Mouse (Mus musculus) right cerebral cortex, postnatal 10 days (tissue): ENCODE data around the gene Tnfrsf8.
"Not testable (repeated sequence)": the region's sequence is repeated elsewhere in the genome, so short reads cannot be mapped to it uniquely, and the experiment has no call there.

Experiments used
- DNase-seq, 2 experiments: peaks; one replicate each; pipeline ENCODE4 v3.0.0; 2021; ENCODE audit warnings: low spot score in 2 of 2

Gene Tnfrsf8

GRCm38 (mm10) chr4:145314836-145315467 is at the start of gene Tnfrsf8:
Tnfrsf8 (minus strand) TSS chr4:145315164.
- DNase-seq, result no peak

- not testable (repeated sequence) for DNase-seq
Measured at GRCm38 (mm10) chr4:145361635-145362034, 46.7 kb upstream of the Tnfrsf8 start.

GRCm38 (mm10) chr4:145361065-145361464 is 46.1 kb upstream of the Tnfrsf8 start:
- no peak for DNase-seq

DNA sequence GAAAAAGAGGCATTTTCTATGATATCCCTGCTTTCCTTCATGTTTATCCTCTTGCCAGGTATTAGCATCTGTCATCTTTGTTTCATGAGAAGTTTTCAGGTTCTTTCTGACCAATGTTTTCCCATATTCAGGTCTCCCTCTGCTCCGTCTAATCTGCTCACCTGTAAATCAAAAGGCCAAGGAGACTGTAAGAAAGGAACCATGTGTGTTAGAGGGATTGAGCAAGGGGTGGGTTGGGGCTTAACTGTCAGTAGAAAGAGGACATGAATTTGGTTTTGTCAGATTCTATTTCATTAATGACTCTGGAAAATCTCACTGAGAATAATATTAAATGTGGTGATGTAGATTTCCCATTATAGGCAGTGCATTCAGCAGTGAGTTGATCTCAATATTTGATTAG is 45.6 kb upstream of the Tnfrsf8 start:
- no peak for DNase-seq

GRCm38 (mm10) chr4:145356234-145356633 is 41.3 kb upstream of the Tnfrsf8 start:
- DNase-seq, result no peak

GRCm38 (mm10) chr4:145353855-145354254 is 38.9 kb upstream of the Tnfrsf8 start:
- DNase-seq, result no peak

- DNase-seq, result no peak
Measured at GRCm38 (mm10) chr4:145344948-145345347, 30.0 kb upstream of the Tnfrsf8 start.

DNA sequence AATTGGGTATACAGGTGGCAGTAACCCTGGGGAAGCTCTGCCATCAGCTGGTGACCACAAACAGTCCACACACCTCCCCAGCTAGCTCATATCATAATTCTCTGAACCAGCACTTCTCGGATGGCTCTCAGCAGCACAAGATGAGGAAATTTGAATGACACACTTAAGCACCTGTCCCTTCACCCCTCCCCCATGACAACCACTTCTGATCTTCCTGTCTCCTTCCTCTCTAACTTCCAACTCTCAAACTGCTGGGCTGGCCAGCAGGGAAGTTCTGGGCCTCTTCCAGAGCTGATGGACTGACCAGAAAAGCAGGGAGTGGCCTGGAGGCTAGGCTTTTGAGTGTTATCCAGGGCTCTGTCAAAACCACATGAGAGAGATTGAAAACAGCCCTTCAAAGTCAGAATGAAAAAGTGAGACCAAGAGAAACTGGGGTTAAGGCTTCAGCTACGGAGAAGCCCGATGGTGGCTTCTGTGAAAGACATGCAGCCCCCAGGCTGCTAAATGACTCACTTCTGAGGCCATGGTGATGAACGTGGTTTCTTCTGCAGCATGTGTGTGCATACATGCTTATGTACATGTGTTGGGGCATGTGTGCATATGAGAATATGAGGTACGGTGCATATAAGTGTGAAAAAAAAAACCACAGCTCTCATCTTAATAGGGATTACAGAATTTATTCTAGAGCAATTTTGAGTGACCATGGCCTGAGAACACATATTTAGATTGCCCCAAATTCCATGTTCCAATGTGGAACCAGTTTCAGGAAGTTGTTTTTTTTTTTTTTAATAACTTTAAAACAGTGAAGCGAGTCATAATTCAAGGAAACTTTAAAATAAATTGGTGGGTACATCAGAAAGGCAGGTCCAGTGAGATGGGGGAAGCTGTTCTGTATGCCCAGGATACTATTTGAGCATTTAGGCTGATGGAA is 27.2 kb upstream of the Tnfrsf8 start:
- no peak for DNase-seq

DNA sequence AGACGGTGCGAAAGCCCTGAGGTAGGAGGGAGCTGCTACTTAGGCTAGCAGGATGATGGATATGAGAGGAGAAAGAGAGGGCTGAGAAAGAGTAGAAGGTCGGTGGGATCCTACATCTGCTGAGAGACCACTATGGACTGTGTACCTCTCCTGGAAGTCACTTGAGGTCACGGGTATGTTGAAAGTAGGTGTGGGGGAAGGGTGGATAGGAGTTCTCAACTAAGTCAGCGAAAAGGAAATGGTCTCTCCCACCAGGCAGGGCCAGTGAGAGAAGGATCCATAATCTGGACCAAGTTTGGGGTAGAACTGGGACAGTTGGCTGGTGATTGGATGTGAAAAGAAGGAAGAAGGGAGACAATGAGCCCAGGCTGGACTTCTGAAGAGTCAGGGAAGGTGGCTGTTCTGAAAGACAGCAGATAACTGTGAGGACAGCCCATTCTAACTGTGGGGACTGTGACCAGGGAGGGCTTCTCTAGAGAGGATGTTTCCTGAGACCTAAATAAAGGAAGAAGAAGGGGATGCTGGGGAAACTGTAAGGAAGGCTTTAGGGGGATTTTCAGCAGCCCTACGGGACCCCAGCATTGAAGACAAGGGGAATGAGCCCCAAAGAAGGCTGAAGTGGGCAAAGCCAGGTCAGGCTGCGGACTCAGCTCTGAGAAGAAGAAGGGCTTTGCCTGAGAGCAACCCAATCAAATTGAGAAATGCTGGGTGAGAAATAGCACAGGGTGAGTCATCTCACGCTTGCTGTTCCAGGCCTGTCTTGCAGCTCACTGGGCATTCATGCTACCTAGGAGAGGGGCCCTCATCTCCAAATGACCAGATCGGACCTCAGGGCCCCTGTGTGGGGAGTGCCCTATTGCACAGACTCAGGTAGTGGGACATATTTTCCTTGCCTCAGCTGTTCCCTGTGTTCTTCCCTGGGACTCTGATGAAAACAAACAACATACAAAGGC is 23.2 kb upstream of the Tnfrsf8 start:
- no peak for DNase-seq

- DNase-seq, result no peak
Measured at GRCm38 (mm10) chr4:145336587-145336986, 21.6 kb upstream of the Tnfrsf8 start.

- DNase-seq, result no peak
Measured at GRCm38 (mm10) chr4:145336019-145336418, 21.1 kb upstream of the Tnfrsf8 start.

DNA sequence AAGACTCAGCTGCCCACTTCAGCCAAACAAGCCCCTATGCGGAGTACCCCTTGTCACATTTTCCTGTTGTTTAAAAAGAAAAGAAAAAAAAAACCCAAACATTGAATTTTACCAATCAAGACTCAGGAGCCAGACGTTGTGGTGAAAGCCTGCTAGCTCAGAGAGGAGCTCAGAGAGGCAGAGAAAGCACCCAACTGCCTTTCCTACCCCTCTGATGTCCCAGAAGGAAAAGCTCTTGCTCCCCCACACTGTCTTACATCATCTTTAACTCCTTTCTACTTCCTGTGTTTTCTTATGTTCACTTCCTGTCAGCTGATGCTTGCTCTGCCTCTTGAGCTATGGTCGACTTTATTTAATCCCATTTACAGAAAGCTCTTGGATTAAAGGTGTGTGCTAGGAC is 8.7 kb upstream of the Tnfrsf8 start:
- no peak for DNase-seq

- peak in 1 of 2 experiments; percentile 3 for DNase-seq
Measured at GRCm38 (mm10) chr4:145322995-145323627, 8.1 kb upstream of the Tnfrsf8 start.

DNA sequence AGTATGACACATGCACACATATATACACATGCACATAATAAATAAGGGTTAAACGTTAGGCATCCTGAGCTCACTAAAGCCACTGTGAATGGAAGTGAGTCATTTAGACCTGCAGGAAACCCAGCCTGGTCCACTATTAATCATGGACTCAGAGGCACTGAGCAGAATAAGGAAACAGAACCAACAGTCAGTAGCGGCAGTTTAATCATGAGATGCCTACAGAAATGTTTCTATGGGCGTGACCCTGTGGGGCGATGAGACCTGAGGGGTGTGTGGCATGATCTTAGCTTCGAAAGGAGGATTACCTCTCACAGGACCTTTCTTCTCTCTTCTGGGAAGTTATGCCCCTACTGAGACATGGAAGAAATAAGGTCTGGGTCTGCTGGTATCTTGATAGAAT is 7.2 kb upstream of the Tnfrsf8 start:
- peak in 1 of 2 experiments; percentile 3 for DNase-seq

DNA sequence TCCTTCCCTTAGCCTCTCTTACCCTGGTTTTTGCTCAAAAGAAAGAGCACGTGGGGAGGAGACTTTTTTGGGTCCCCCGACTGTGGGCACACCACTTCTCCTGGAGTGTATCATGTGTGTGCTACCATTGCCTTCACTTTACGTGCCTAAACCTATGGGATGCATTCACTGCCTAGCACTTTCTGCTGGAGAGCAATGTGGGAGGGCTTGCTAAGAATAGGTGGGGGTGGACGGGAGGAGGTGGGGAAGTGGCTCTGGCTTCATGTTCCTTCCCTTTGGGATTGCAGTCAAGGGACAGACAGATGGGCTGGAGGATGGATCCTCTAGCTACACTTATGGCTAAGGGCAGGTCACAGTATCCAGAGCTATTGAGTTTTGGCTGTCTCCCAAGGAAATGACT is 5.7 kb upstream of the Tnfrsf8 start:
- no peak for DNase-seq

GRCm38 (mm10) chr4:145319274-145320226 is 4.6 kb upstream of the Tnfrsf8 start:
- DNase-seq, result no peak

- no peak for DNase-seq
Measured at GRCm38 (mm10) chr4:145316708-145317107, 1.7 kb upstream of the Tnfrsf8 start.

DNA sequence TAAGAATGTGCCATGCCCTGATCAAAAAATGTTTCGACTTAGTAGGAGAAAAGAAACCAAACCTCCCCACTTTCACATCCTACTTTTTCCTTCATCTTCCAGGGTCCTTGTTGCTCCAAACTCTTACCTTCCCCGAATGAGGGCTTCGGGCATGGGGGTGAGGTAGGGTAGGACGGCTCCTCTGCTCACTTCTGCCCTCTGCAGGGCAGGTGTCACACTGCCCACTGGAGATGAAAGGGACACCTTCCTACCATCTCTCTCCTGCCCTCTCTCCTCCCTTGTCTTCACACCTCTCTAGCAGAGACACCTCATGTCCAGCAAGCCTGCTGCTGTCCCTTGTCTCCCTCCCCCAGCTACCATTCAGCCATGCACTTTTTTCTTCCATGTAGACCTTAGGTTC is 998 bp downstream of the Tnfrsf8 start:
- DNase-seq, result no peak

DNA sequence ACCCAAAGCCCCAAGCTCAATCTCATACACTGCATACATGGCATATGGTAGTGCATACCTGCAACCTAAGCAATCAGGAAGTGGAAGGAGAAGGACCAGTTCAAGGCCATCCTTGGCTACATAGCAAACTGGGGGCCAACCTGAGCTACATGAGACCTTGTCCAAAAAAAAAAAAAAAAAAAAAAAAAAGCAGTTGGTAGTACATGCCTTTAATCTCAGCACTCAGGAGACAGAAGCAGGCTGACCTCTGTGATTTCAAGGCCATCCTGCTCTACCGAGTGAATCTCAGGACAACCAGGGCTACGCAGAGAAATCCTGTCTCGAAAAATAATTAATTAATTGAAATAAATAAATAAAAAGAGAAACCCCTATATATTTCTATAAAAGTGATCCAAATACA is 1.7 kb downstream of the Tnfrsf8 start:
- DNase-seq, result no peak

GRCm38 (mm10) chr4:145312530-145312929 is 2.4 kb downstream of the Tnfrsf8 start:
- no peak for DNase-seq
